Mouse (Mus musculus): ENCODE results near the gene Sord. TPM values are rescaled to one million over a fixed set of nuclear protein-coding genes. Genes with fewer than 3 reads are reported as not detected.

Gene Sord
- polyA plus RNA-seq, 1 experiment from 2014 or later: 22.7 TPM

DNA sequence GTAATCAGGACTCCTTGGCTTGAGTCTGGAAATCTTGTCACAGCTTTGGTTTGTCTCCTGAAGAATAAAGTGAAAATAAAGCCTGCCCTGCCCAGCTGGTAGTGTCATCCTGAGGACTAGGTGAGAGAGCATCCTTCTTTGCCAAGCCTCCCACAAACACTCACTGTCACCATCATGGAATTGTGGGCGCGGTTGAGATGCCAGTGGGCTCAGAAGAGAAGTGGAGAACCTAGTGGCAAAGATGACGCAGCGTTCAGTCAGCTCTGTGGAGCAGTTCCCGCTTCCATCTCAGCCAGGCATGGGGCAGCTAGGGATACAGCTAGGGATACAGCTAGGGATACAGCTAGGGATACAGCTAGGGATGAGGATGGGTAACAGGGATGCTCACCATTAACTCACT lies 21.4 kb downstream of the Sord start:
- Histone ChIP-seq H3K9me3 (ENCODE audit: control insufficient read depth, low read length) (no peaks in the 10 kb centered on the region), H3K4me1 (ENCODE audit: control insufficient read depth, insufficient read depth, low read length) (no peaks in the 10 kb centered on the region), H3K4me3 (ENCODE audit: low read depth, low read length) (no peak overlapping the region), H3K4me2 (ENCODE audit: low read depth, low read length) (no peak overlapping the region), H3K36me3 (ENCODE audit: control insufficient read depth, insufficient read depth, low read length) (no peaks in the 10 kb centered on the region), H3K9ac (replicated peaks; ENCODE audit: low read depth, low read length) (no peak overlapping the region), H3K27ac (ENCODE audit: low read depth, low read length) (no peak overlapping the region), H3K27me3 (ENCODE audit: control insufficient read depth, insufficient read depth, low read length) (no peaks in the 10 kb centered on the region)
- ATAC-seq (ENCODE audit: low read depth): no peak
- 96% methylated on average over 5 of the region's 5 CpGs for WGBS

DNA sequence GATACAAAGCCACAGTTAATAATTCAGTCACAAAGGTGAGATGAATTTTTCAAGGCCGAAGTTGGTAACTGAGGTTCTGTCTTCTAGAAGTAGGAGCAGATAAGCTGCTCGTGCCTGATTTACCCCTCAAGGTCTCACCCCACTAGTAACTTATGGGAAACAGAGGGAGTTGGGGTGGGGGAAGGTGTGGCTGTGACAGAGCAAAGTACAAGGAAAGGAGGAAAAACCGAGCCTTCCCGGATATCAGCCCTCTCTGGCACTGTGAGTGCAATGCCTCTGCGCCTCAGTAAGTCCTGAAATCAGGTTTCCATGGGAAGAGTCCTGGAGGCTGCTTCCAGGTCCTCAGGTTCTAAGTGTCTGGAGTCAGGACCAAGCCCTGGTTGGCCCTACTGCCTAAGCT lies 26.2 kb downstream of the Sord start:
- Histone ChIP-seq H3K4me1 (ENCODE audit: control insufficient read depth, insufficient read depth, low read length) (0 out of 2 replicates have a peak, but pooled peaks cover 5% of the 10 kb centered on the region), H3K36me3 (ENCODE audit: control insufficient read depth, insufficient read depth, low read length) (no peaks in the 10 kb centered on the region), H3K4me2 (ENCODE audit: low read depth, low read length) (no peak overlapping the region), H3K27ac (ENCODE audit: low read depth, low read length) (no peak overlapping the region), H3K9ac (replicated peaks; ENCODE audit: low read depth, low read length) (no peak overlapping the region), H3K9me3 (ENCODE audit: control insufficient read depth, low read length) (no peaks in the 10 kb centered on the region), H3K27me3 (ENCODE audit: control insufficient read depth, insufficient read depth, low read length) (no peaks in the 10 kb centered on the region), H3K4me3 (ENCODE audit: low read depth, low read length) (no peak overlapping the region)
- WGBS: 91% methylated on average over 5 of the region's 5 CpGs
- ATAC-seq (ENCODE audit: low read depth): no peak

DNA sequence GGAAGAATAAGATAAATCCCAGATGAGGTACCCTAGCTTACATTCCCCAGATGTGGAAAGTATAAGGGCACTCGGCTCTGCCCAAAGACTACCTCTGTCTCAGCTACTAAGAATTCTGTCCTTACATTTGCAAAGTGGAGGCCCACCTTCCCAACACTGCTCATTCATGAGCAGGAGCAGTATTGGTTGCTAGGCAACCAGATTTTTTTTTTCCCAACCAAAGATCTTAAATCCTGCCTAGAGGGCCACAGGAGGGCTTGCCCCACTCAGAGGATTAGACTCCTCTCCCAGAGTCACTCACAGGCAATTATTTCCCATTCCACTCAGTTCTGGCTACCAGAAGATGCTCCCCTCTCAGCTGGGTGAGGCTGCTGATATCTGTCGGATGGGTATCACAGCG lies 30.1 kb downstream of the Sord start:
- no peak overlapping the region for H3K4me3 ChIP-seq (ENCODE audit: low read depth, low read length)
- no peak overlapping the region for H3K27ac ChIP-seq (ENCODE audit: low read depth, low read length)
- H3K27me3 ChIP-seq (ENCODE audit: control insufficient read depth, insufficient read depth, low read length): no peaks in the 10 kb centered on the region
- H3K36me3 ChIP-seq (ENCODE audit: control insufficient read depth, insufficient read depth, low read length): no peaks in the 10 kb centered on the region
- no peak overlapping the region for H3K4me2 ChIP-seq (ENCODE audit: low read depth, low read length)
- 0 out of 2 replicates have a peak, but pooled peaks cover 5% of the 10 kb centered on the region for H3K4me1 ChIP-seq (ENCODE audit: control insufficient read depth, insufficient read depth, low read length)
- WGBS: 69% methylated on average over 3 of the region's 3 CpGs
- no peak overlapping the region for H3K9ac ChIP-seq (replicated peaks; ENCODE audit: low read depth, low read length)
- H3K9me3 ChIP-seq (ENCODE audit: control insufficient read depth, low read length): no peaks in the 10 kb centered on the region
- no peak for ATAC-seq (ENCODE audit: low read depth)

DNA sequence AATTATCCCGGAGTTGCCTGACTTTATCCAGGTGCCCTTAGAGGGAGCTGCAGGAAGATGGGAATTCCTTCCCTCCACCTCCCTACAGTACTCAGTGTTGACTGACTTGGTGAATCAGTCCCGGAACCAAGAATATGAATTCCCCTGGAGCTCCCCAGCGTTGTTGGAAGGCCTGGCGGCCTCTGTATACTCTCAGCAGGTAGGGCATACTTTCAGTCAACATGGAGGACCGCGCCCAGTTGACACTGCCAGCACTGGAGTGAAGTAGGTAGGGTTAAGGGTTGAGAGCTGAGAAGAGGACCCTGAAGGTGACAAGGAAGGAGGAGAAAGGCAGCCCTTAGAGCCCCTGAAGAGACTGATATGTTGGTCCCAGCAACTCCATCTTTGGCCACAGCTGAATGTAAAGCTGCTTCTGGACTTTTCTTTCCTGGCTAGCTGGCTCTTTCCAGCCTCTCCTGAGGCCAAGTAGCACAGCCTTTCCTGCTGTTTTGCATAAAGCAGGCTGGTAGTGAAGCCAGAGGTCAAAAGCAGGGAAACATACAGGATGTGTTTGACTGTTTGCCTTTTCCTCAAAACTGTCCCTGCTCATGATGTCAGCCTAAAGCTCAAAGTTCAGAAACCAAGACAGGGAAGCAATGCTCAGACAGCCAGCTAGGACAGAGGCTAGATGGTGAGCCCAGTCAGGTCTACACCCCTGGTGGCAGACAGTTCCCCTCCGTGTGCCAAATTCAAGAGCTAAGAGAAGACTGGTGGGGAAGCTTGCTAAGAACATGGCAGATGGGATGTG lies 32.1 kb downstream of the Sord start:
- Histone ChIP-seq H3K27me3 (ENCODE audit: control insufficient read depth, insufficient read depth, low read length) (no peaks in the 10 kb centered on the region), H3K27ac (ENCODE audit: low read depth, low read length) (no peak overlapping the region), H3K36me3 (ENCODE audit: control insufficient read depth, insufficient read depth, low read length) (no peaks in the 10 kb centered on the region), H3K9me3 (ENCODE audit: control insufficient read depth, low read length) (no peaks in the 10 kb centered on the region), H3K4me1 (ENCODE audit: control insufficient read depth, insufficient read depth, low read length) (0 out of 2 replicates have a peak, but pooled peaks cover 5% of the 10 kb centered on the region), H3K4me3 (ENCODE audit: low read depth, low read length) (no peak overlapping the region), H3K9ac (replicated peaks; ENCODE audit: low read depth, low read length) (no peak overlapping the region), H3K4me2 (ENCODE audit: low read depth, low read length) (no peak overlapping the region)
- ATAC-seq (ENCODE audit: low read depth): no peak
- 95% methylated on average over 7 of the region's 7 CpGs for WGBS

DNA sequence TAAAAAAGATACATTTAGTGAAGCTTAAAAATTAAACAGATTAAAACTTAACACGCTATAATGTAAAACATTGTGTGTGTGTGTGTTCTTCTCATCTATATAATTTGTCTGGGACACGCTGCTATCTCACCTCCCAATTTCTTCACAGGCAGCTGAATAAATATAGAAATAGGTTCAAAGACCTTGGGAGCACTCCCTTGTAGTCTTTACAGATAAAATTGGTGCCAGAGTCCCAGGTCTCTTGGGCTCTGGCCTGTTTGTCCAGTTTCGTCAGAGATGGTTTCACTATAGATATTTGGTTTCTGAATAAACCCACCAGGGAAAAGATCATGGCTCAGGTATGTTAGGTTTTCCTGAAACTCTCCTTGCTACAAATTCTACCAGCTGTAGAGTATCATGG lies 44.2 kb downstream of the Sord start:
- Histone ChIP-seq H3K4me1 (ENCODE audit: control insufficient read depth, insufficient read depth, low read length) (no peaks in the 10 kb centered on the region), H3K4me3 (ENCODE audit: low read depth, low read length) (no peak overlapping the region), H3K36me3 (ENCODE audit: control insufficient read depth, insufficient read depth, low read length) (no peaks in the 10 kb centered on the region), H3K9ac (replicated peaks; ENCODE audit: low read depth, low read length) (no peak overlapping the region), H3K4me2 (ENCODE audit: low read depth, low read length) (no peak overlapping the region), H3K27ac (ENCODE audit: low read depth, low read length) (no peak overlapping the region), H3K27me3 (ENCODE audit: control insufficient read depth, insufficient read depth, low read length) (no peaks in the 10 kb centered on the region), H3K9me3 (ENCODE audit: control insufficient read depth, low read length) (no peaks in the 10 kb centered on the region)
- WGBS: 91% methylated on average over 3 of the region's 3 CpGs
- no peak for ATAC-seq (ENCODE audit: low read depth)

DNA sequence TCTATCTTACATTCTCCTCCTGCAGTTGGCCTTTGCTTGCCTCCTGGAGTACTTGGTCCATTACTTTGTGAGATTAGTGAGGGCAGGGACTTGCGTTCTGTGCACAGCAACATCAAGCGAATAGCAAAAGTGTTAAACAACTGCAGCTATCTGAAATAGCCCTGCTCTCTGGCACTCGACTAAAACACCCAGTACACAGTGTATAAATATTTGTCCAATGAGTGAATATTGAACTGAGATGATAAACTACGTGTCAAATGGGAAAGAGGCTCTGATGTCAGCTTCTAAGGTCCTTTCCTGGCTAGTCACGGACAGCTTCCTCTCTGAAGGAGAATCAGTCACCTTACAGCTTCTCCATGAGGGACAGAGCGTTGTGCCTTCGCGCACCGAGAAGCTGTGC lies 49.5 kb downstream of the Sord start:
- H3K4me3 ChIP-seq (ENCODE audit: low read depth, low read length): no peak overlapping the region
- H3K27ac ChIP-seq (ENCODE audit: low read depth, low read length): no peak overlapping the region
- H3K9ac ChIP-seq (replicated peaks; ENCODE audit: low read depth, low read length): no peak overlapping the region
- H3K27me3 ChIP-seq (ENCODE audit: control insufficient read depth, insufficient read depth, low read length): no peaks in the 10 kb centered on the region
- H3K36me3 ChIP-seq (ENCODE audit: control insufficient read depth, insufficient read depth, low read length): no peaks in the 10 kb centered on the region
- no peak for ATAC-seq (ENCODE audit: low read depth)
- WGBS: 89% methylated on average over 9 of the region's 9 CpGs
- no peaks in the 10 kb centered on the region for H3K9me3 ChIP-seq (ENCODE audit: control insufficient read depth, low read length)
- no peak overlapping the region for H3K4me2 ChIP-seq (ENCODE audit: low read depth, low read length)
- no peaks in the 10 kb centered on the region for H3K4me1 ChIP-seq (ENCODE audit: control insufficient read depth, insufficient read depth, low read length)

DNA sequence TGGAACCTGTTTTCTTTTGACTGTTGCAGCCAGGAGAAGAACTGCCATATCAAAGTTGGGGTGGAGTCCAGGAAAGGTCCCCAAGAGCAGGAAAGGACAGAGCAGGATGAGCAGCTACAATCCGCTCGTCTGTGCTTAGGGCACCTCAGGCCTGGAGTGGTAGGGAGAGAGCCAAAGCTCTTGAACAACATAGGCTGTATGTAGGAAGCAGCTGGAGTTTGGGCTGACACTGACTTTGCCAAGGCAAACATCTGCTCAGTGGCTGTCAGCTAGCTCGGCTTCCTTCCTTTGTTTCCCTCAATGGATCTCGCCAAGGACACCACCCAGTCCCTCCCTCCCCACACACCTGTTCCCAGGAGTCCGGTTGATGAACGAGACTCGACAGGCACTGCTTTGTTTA lies 51.6 kb downstream of the Sord start:
- H3K36me3 ChIP-seq (ENCODE audit: control insufficient read depth, insufficient read depth, low read length): no peaks in the 10 kb centered on the region
- no peak overlapping the region for H3K4me3 ChIP-seq (ENCODE audit: low read depth, low read length)
- H3K9me3 ChIP-seq (ENCODE audit: control insufficient read depth, low read length): no peaks in the 10 kb centered on the region
- H3K4me2 ChIP-seq (ENCODE audit: low read depth, low read length): no peak overlapping the region
- no peaks in the 10 kb centered on the region for H3K4me1 ChIP-seq (ENCODE audit: control insufficient read depth, insufficient read depth, low read length)
- H3K9ac ChIP-seq (replicated peaks; ENCODE audit: low read depth, low read length): no peak overlapping the region
- no peaks in the 10 kb centered on the region for H3K27me3 ChIP-seq (ENCODE audit: control insufficient read depth, insufficient read depth, low read length)
- no peak for ATAC-seq (ENCODE audit: low read depth)
- H3K27ac ChIP-seq (ENCODE audit: low read depth, low read length): no peak overlapping the region
- WGBS: 63% methylated on average over 7 of the region's 7 CpGs

DNA sequence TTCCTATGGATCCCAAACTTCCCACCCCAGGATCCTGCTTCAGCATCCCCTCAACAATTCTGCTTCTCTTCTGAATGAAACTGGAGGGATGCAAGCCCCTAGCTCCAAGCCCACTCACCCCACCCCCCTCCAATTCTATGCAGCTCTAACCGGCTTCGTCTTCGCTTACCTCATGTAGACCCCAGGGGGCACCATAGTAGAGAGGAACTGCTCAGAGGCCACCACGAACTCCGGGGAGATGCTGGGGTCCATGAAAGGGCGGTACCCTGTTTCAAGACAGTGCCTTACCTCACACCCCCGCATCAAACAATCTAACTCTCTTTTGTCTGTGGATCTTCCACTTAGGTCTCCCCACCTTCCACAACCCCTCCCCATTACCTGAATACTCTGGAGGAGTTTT lies 60.4 kb downstream of the Sord start:
- Histone ChIP-seq H3K4me2 (ENCODE audit: low read depth, low read length) (no peak overlapping the region), H3K27me3 (ENCODE audit: control insufficient read depth, insufficient read depth, low read length) (peaks cover 36% of the 10 kb centered on the region), H3K4me3 (ENCODE audit: low read depth, low read length) (no peak overlapping the region), H3K27ac (ENCODE audit: low read depth, low read length) (no peak overlapping the region), H3K9me3 (ENCODE audit: control insufficient read depth, low read length) (no peaks in the 10 kb centered on the region), H3K36me3 (ENCODE audit: control insufficient read depth, insufficient read depth, low read length) (no peaks in the 10 kb centered on the region), H3K4me1 (ENCODE audit: control insufficient read depth, insufficient read depth, low read length) (peaks cover 14% of the 10 kb centered on the region; the same call in 1 of the 2 replicates), H3K9ac (replicated peaks; ENCODE audit: low read depth, low read length) (no peak overlapping the region)
- no peak for ATAC-seq (ENCODE audit: low read depth)
- WGBS: 8% methylated on average over 7 of the region's 7 CpGs

DNA sequence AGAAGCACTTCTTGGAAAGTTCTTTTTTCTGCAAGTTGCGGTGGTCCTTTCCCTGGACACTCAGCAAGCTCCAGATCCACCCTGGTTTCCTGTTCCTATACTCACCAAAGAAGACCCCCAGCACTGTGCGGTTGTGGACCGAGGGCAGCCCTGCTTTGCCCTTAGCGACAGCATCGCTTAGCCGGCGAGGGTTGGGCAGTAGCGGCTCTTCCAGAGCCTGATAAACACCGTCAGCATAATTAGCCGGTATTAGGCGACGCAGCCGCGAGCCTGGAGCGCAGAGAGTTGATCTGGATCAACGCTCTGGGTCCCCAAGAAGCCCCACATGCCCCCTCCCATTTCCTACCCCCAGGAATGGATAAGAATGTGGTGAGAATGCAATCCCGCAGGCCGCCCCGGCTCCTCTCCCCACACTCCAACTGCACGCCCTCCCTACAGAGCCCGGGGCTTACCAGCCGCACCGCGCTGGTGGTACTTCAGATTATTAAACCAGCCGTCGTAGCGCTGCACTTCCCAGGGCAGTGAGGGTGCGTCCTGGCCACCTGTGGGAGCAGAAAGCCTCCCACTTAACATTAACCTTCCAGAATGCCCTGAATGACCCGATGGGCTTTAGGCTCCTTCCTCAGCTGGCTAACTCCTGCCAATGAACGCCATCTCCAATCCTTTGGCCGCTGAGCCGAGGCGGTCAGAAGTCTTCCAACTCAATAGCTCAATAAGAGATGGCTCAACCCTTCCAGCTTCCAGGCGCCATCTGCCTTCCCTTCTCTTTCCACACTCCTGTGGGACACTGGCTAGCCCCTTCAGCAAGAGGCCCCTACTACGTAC lies 62.9 kb downstream of the Sord start:
- Histone ChIP-seq H3K9ac (replicated peaks; ENCODE audit: low read depth, low read length) (no peak overlapping the region), H3K9me3 (ENCODE audit: control insufficient read depth, low read length) (no peaks in the 10 kb centered on the region), H3K4me1 (ENCODE audit: control insufficient read depth, insufficient read depth, low read length) (peaks cover 23% of the 10 kb centered on the region; the same call in 1 of the 2 replicates), H3K36me3 (ENCODE audit: control insufficient read depth, insufficient read depth, low read length) (no peaks in the 10 kb centered on the region), H3K4me2 (ENCODE audit: low read depth, low read length) (peak overlapping the region; percentile 3; the same call in 1 of the 2 replicates), H3K27me3 (ENCODE audit: control insufficient read depth, insufficient read depth, low read length) (peaks cover 62% of the 10 kb centered on the region), H3K4me3 (ENCODE audit: low read depth, low read length) (no peak overlapping the region), H3K27ac (ENCODE audit: low read depth, low read length) (no peak overlapping the region)
- ATAC-seq (ENCODE audit: low read depth): no peak
- under 1% methylated on average over 35 of the region's 35 CpGs for WGBS

Measured in neural tube, embryonic 14.5 days (tissue).